In genomic region chr6:5156541-5157425, GRCm38 (mm10) we compare ENCODE assay signal across 14 mouse cellular contexts. TPM values are rescaled to one million over a fixed set of nuclear protein-coding genes. Genes with fewer than 3 reads are reported as not detected.
A peak's percentile ranks its signal among the peaks of the same experiment; 100 is the strongest.
DNase-seq lines count a peak whose midpoint lies in the region; ATAC-seq and TF ChIP-seq lines count a peak whose summit lies in the region.
"Had no signal": no experiment of that assay in that cellular context is flagged by ENCODE, and none has a peak within 500 bp of the region (broad histone marks: within the 10 kb centered on the region; RNA-seq: fewer than 3 reads in every experiment).

No protein-coding gene starts in this region.

- no peak; the same call in 1 of the 2 replicates for ATAC-seq in heart, embryonic 13.5 days (ENCODE audit: extremely low read depth, insufficient number of reproducible peaks, low FRiP score, low TSS enrichment)
- peak; percentile 59 for ATAC-seq in lung, postnatal 0 days
- ATAC-seq in hematopoietic stem cell, adult 5-6 weeks (replicated peaks in 1 of 2; ENCODE audit: insufficient read depth in 1 of 2, low FRiP score in 2 of 2, low TSS enrichment in 1 of 2, low read depth in 1 of 2, poor library complexity in 2 of 2, severe bottlenecking in 2 of 2), result peak; percentile 55 to 61
- ATAC-seq: forebrain, postnatal 0 days had no signal

- no peak overlapping the region for H3K4me2 ChIP-seq in heart, embryonic 13.5 days
- no peak overlapping the region for H3K4me2 ChIP-seq in lung, postnatal 0 days (replicated peaks; ENCODE audit: low read depth, low read length)
- H3K4me2 ChIP-seq: embryonic facial prominence, embryonic 13.5 days had no signal

- peak overlapping the region; percentile 70 for H3K27ac ChIP-seq in heart, embryonic 13.5 days (replicated peaks)
- H3K27ac ChIP-seq in heart, adult 2 months, result no peak overlapping the region
- peak overlapping the region; percentile 21; the same call in 1 of the 2 replicates for H3K27ac ChIP-seq in lung, postnatal 0 days (ENCODE audit: low read length)
- H3K27ac ChIP-seq: embryonic facial prominence, embryonic 13.5 days had no signal

- TF ChIP-seq EP300 in heart, adult 2 months (IDR thresholded peaks at IDR 0.05; ENCODE audit: insufficient read depth, low read depth, low read length), result no peak
- peak; percentile 88 for TF ChIP-seq EP300 in lung, postnatal 0 days (IDR thresholded peaks at IDR 0.05)

- H3K4me3 ChIP-seq in heart, embryonic 13.5 days, result no peak overlapping the region
- no peak overlapping the region for H3K4me3 ChIP-seq in heart, adult 2 months
- no peak overlapping the region for H3K4me3 ChIP-seq in lung, postnatal 0 days (ENCODE audit: low read depth, low read length)
- H3K4me3 ChIP-seq: embryonic facial prominence, embryonic 13.5 days had no signal

- no peaks in the 10 kb centered on the region for H3K79me2 ChIP-seq in heart, adult 2 months (replicated peaks; ENCODE audit: control insufficient read depth, insufficient read depth, low read length)

- DNase-seq in heart, adult 2 months, result no peak
- DNase-seq in lung, postnatal 0 days (ENCODE audit: low spot score), result peak; percentile 43
- DNase-seq in lung, postnatal 36 days, result no peak
- no peak for DNase-seq in adrenal gland, postnatal 10 days
- no peak for DNase-seq in yolk sac, embryonic 10.5 days (ENCODE audit: low spot score)
- DNase-seq: cerebellum, postnatal 14 days; forebrain, postnatal 0 days; gastrocnemius, postnatal 10 days; kidney, postnatal 14 days had no signal

- no peak for TF ChIP-seq POLR2A in heart, adult 2 months (IDR thresholded peaks at IDR 0.05; ENCODE audit: insufficient read depth, low read depth, low read length)

- TF ChIP-seq CTCF in heart, adult 2 months (IDR thresholded peaks at IDR 0.05), result no peak
- no peak for TF ChIP-seq CTCF in lung, postnatal 0 days (IDR thresholded peaks at IDR 0.05)

- peaks cover 31% of the 10 kb centered on the region for H3K4me1 ChIP-seq in heart, embryonic 13.5 days
- H3K4me1 ChIP-seq in heart, adult 2 months (ENCODE audit: control insufficient read depth, insufficient read depth, low read length), result no peaks in the 10 kb centered on the region; the same call in 1 of the 2 replicates
- H3K4me1 ChIP-seq in lung, postnatal 0 days (ENCODE audit: insufficient read depth, low read depth, low read length), result peaks cover 2% of the 10 kb centered on the region; the same call in 1 of the 2 replicates
- H3K4me1 ChIP-seq: embryonic facial prominence, embryonic 13.5 days had no signal

- no peaks in the 10 kb centered on the region for H3K27me3 ChIP-seq in heart, embryonic 13.5 days (replicated peaks)
- H3K27me3 ChIP-seq in heart, adult 2 months (ENCODE audit: control insufficient read depth, insufficient read depth, low read length), result no peaks in the 10 kb centered on the region
- no peaks in the 10 kb centered on the region for H3K27me3 ChIP-seq in lung, postnatal 0 days (replicated peaks; ENCODE audit: insufficient read depth, low read length)
- H3K27me3 ChIP-seq: embryonic facial prominence, embryonic 13.5 days had no signal

- H3K9me3 ChIP-seq in heart, embryonic 13.5 days, result no peaks in the 10 kb centered on the region
- no peaks in the 10 kb centered on the region for H3K9me3 ChIP-seq in lung, postnatal 0 days (ENCODE audit: low read length)
- H3K9me3 ChIP-seq: embryonic facial prominence, embryonic 13.5 days had no signal

- H3K36me3 ChIP-seq in heart, embryonic 13.5 days, result peaks cover 47% of the 10 kb centered on the region
- H3K36me3 ChIP-seq in heart, adult 2 months (ENCODE audit: control insufficient read depth, insufficient read depth, low read length), result peaks cover 4% of the 10 kb centered on the region; the same call in 1 of the 2 replicates
- H3K36me3 ChIP-seq in lung, postnatal 0 days (ENCODE audit: insufficient read depth, low read length), result no peaks in the 10 kb centered on the region

- H3K9ac ChIP-seq in heart, embryonic 13.5 days, result no peak overlapping the region
- H3K9ac ChIP-seq in heart, adult 2 months (ENCODE audit: low read depth, low read length), result no peak overlapping the region
- H3K9ac ChIP-seq in lung, postnatal 0 days (replicated peaks; ENCODE audit: low read depth), result no peak overlapping the region
- H3K9ac ChIP-seq: embryonic facial prominence, embryonic 13.5 days; forebrain, postnatal 0 days had no signal

- intact Hi-C loops in heart, adult 2 months (cut with DNase I), result no loop called here

- 45% methylated on average over 6 of the region's 6 CpGs for WGBS in heart, embryonic 13.5 days
- 45% methylated on average over 6 of the region's 6 CpGs for WGBS in heart, adult 2 months
- WGBS in lung, postnatal 0 days, result 67% methylated on average over 6 of the region's 6 CpGs

RNA-seq across cellular contexts. Expression of gene Pon1, which starts 37.0 kb away (rescaled TPM):
- 0.31 TPM in 1 of 2 replicates, not detected in the other for polyA plus RNA-seq in heart, embryonic 13.5 days (2015; fragmentation: Nextera tagmentation; extraction: Ambion mirVana)
- total RNA-seq in heart, adult 2 months (2021), result under 1 TPM in 1 of 2 experiments, not detected in 1; 0.63 TPM
- 1.2 and 3.7 TPM in 2 replicates for polyA plus RNA-seq in heart, adult 2 months (2012; rRNA removed)
- 25.0 and 40.6 TPM in 2 replicates for polyA plus RNA-seq in lung, postnatal 0 days (2015; fragmentation: Nextera tagmentation; extraction: Ambion mirVana)
- not detected in 2 replicates for total RNA-seq in hematopoietic stem cell, adult 5-6 weeks (2017)
- 100 to 1,000 TPM in 1 of 2 experiments, 10 to 100 TPM in 1; 63.3 to 134 TPM for total RNA-seq in adrenal gland, postnatal 10 days (2021)
- polyA plus RNA-seq: limb, embryonic 11.5 days; thymus, postnatal 0 days had no signal

Comparison
In these comparisons a context has a peak if more than half of its experiments do, and no peak if none do; other contexts are left out.
1. RNA of gene Pon1, which starts 37.0 kb away (total RNA-seq): 63.3 to 134 TPM in adrenal gland, postnatal 10 days; 0.63 TPM in heart, adult 2 months and not detected in hematopoietic stem cell, adult 5-6 weeks; every median in the first group is over 10 times any median in the second.